Mouse (Mus musculus): ENCODE results near the gene Tln2.

DNA sequence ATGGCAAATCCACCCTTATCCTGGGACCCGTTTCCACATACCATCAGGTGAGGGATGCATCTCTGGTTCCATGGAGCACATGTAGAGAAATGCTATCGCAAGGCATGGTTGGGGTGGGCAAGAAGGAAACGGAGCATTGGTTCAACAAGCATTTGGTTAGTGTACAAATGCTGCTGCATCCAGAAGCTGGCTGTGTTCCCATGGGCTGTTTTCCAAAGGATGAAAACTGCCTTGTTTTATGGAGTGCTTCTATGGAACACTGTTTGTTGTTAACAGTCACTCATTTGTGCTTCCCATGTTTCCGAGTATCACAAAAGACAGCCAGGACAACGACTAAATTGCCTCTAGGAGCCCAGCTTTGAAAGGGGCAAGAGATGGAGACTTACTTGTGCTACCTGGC is 35.7 kb upstream of the Tln2 start:
- TF ChIP-seq CTCF (IDR thresholded peaks at IDR 0.05; ENCODE audit: low read depth) (no peak), EP300 (IDR thresholded peaks at IDR 0.05; ENCODE audit: low read depth) (no peak)

Measured in liver, embryonic 14.5 days (tissue).